Mouse (Mus musculus) right cerebral cortex, postnatal 4 days (tissue): ENCODE data around the gene Pnrc1.

Experiments used
- DNase-seq: peaks from one replicate; pipeline ENCODE4 v3.0.0-alpha.2; 2022

Gene Pnrc1

DNA sequence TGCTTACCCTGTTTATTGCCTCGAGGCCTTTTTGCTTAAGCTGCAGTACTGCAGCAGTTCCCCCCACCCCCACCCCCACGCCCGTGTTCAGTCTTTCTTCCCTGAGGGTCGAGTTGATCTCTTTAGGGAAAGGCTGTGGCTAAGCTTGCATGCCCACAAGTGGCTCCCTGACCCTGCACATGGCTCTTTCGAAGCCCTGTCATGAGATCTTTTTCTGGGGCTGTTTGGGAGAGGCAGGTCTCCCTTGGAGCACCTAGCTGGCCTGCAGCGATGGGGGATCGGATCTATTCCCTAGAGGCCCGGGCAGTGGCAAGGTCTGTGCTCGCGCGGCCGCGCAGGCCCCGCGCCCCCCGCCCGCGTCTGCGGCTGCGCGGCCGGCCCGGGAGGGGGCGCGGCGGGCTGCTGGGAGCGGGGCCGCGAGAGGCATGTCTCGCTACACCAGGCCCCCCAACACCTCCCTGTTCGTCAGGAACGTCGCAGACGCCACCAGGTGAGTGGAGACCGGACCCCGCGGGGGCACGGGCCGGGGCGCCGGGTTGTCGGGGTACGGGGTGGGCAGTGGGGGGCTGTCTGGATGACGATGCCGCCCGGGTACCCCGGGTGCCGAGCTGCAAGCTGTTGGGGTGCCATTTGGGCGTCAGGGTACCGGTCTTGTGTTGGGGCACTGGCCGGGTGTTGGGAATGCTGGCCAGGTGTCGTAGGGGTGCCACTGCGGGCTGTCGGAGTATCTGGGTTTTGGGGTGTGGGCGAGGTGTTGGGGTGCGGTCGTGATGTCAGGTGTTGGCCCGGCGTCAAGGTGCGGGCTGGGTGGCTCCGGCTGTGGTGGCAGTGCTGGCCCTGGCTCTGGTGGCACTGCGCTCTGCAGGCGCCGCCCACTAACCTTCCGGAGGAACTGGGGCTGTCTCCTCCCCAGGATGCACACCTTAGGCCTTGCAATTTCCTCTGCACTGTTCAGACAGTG lies 80.8 kb downstream of the Pnrc1 start, which contains the start of gene Srsf12:
Gene Srsf12 (plus strand): TSS at position 111 of the 961 bp plus-strand sequence.
- DNase-seq, result peak; percentile 67

DNA sequence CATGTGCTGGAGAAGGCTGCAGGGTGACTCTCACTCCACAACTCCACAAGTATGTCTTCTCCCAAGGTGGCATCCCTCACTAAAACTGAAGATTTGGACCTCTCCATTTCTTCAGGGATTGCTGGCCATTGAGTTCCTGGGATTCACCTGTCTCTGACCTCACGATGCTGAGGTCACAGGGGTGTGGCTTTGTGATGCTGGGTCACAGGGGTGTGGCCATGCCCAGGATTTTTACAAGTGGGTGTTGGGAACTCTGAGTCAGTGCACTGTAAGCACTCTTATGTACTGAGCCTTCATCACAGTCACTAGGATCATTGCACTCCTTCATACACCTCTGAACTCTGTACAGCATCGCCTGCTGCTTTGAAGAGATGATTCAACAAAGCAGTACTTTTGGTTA lies 82.4 kb downstream of the Pnrc1 start:
- DNase-seq, result no peak

DNA sequence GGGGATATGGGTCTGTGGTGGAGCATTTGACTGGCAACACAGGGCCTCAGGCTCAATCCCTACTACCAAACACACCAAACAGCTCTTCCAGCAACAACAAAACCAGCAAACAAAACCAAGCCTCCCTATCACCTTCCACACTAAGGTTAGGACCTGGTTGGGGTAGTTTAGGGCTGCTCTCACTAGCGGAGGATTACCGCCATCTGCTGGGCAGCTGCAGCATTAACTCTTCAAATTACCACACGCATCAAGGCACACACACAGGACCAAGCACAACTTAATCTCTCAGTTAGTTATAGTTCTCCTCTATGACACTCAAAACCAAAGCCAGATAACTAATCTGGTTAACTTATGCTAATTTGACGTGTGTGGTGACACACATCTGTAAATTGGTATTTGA lies 85.3 kb downstream of the Pnrc1 start:
- DNase-seq, result peak; percentile 54

DNA sequence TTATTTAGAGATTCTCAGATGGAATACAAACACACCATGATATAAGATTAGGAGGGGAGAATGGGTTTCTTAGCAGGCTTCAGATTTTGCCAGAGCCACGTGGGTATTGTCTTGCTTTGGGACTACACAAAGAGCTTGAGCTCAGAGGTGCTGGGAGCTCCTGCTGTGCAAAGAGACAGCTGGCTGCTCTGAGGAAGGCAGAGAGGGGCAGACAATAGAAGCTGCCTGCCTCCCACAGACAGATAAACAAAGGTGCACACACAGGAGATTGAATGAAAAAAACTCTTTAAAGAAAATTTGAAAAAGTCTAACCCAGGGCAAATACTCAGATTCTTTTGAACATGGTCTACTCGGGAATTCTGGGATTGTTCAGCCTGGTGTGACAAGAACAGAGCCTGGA lies 91.8 kb downstream of the Pnrc1 start:
- DNase-seq, result no peak
